Mouse (Mus musculus) neural tube, embryonic 11.5 days (tissue): ENCODE measurements around the gene Zfp704. TPM values are rescaled to one million over a fixed set of nuclear protein-coding genes. Genes with fewer than 3 reads are reported as not detected.

Source experiments
- ATAC-seq: fragments of 200-750 bp; cut with Nextera tagmentation; 2 replicates; pipeline ENCODE4 v1.8.0; 2017; ENCODE audit warnings: moderate number of reproducible peaks, mild to moderate bottlenecking, moderate TSS enrichment, moderate library complexity; ENCODE audit not compliant: insufficient read depth, low FRiP score, low TSS enrichment
- DNase-seq: peaks from one replicate; pipeline ENCODE4 v3.0.0-alpha.2; 2015; ENCODE audit warnings: low spot score
- H3K27ac ChIP-seq: fragments of 300-500 bp; sonication (generic); 2 replicates; pipeline ENCODE4 v1.5.1; 2014; ENCODE audit warnings: low read depth, mild to moderate bottlenecking, low read length
- H3K27me3 ChIP-seq: fragments of 300-500 bp; sonication (generic); 2 replicates; pipeline ENCODE4 v1.6.1; 2014; ENCODE audit warnings: mild to moderate bottlenecking, low read length, mixed read lengths; ENCODE audit not compliant: control insufficient read depth, insufficient read depth
- H3K36me3 ChIP-seq: fragments of 300-500 bp; sonication (generic); 2 replicates; pipeline ENCODE4 v1.6.1; 2014; ENCODE audit warnings: mild to moderate bottlenecking, low read length, moderate library complexity, mixed read lengths; ENCODE audit not compliant: control insufficient read depth, insufficient read depth
- H3K4me1 ChIP-seq: fragments of 300-500 bp; sonication (generic); 2 replicates; pipeline ENCODE4 v1.6.1; 2014; ENCODE audit warnings: low read length, mixed read lengths; ENCODE audit not compliant: control insufficient read depth, insufficient read depth
- H3K4me2 ChIP-seq: fragments of 300-500 bp; sonication (generic); 2 replicates; pipeline ENCODE4 v1.6.1; 2014; ENCODE audit warnings: low read depth, mild to moderate bottlenecking, moderate library complexity
- H3K4me3 ChIP-seq: fragments of 300-500 bp; sonication (generic); 2 replicates; pipeline ENCODE4 v1.5.1; 2014; ENCODE audit warnings: low read depth, low read length
- H3K9ac ChIP-seq: fragments of 300-500 bp; sonication (generic); 2 replicates; pipeline ENCODE4 v1.6.1; 2014; ENCODE audit warnings: mild to moderate bottlenecking, low read length
- H3K9me3 ChIP-seq: fragments of 300-500 bp; sonication (generic); 2 replicates; pipeline ENCODE4 v1.6.1; 2016; ENCODE audit warnings: low read length; ENCODE audit not compliant: control insufficient read depth
- WGBS: fragments of 180-500 bp; shearing (Covaris S2); extraction: QIAGEN DNeasy Blood & Tissue Kit; methylation state at CpG from one replicate; pipeline ENCODE4 v1.1.7; 2014; 5-methylcytosine and 5-hydroxymethylcytosine counted together
- polyA plus RNA-seq: library from polyadenylated mRNA; unstranded; fragments of >200 nt; fragmentation: Nextera tagmentation; extraction: Ambion mirVana; gene quantifications from 2 replicates; pipeline ENCODE4 v1.2.1, GENCODE M21; 2014

Zfp704 gene
- polyA plus RNA-seq, 1 experiment from 2014 or later: 6.3 TPM

- Histone ChIP-seq H3K4me3 (no peak overlapping the region), H3K36me3 (no peaks in the 10 kb centered on the region), H3K4me1 (no peaks in the 10 kb centered on the region), H3K27me3 (no peaks in the 10 kb centered on the region), H3K4me2 (no peak overlapping the region), H3K27ac (no peak overlapping the region), H3K9me3 (no peaks in the 10 kb centered on the region), H3K9ac (no peak overlapping the region)
- WGBS: 77% methylated on average over 12 of the region's 12 CpGs
- no peak for DNase-seq
- no peak for ATAC-seq
Measured at GRCm38 (mm10) chr3:9614676-9615075, 4.8 kb upstream of the Zfp704 start.

- no peaks in the 10 kb centered on the region for H3K36me3 ChIP-seq
- ATAC-seq (no peak), DNase-seq (no peak)
- WGBS: 80% methylated on average over 8 of the region's 8 CpGs
- no peak overlapping the region for H3K4me3 ChIP-seq
- no peak overlapping the region for H3K9ac ChIP-seq
- H3K4me2 ChIP-seq: no peak overlapping the region
- no peaks in the 10 kb centered on the region for H3K27me3 ChIP-seq
- H3K4me1 ChIP-seq: no peaks in the 10 kb centered on the region
- H3K27ac ChIP-seq: no peak overlapping the region
- H3K9me3 ChIP-seq: no peaks in the 10 kb centered on the region
Measured at GRCm38 (mm10) chr3:9614011-9614410, 4.1 kb upstream of the Zfp704 start.

GRCm38 (mm10) chr3:9611226-9611625, 1.3 kb upstream of the Zfp704 start:
- no peaks in the 10 kb centered on the region for H3K9me3 ChIP-seq
- no peak overlapping the region for H3K4me3 ChIP-seq
- H3K36me3 ChIP-seq: no peaks in the 10 kb centered on the region
- H3K27ac ChIP-seq: no peak overlapping the region
- H3K27me3 ChIP-seq: no peaks in the 10 kb centered on the region
- DNase-seq (no peak), ATAC-seq (no peak)
- H3K9ac ChIP-seq: no peak overlapping the region
- WGBS: 73% methylated on average over 4 of the region's 4 CpGs
- peaks cover 10% of the 10 kb centered on the region for H3K4me1 ChIP-seq
- H3K4me2 ChIP-seq: no peak overlapping the region

- ATAC-seq (no peak; the same call in 1 of the 2 replicates), DNase-seq (no peak)
- H3K4me3 ChIP-seq: no peak overlapping the region
- no peaks in the 10 kb centered on the region for H3K27me3 ChIP-seq
- no peaks in the 10 kb centered on the region for H3K9me3 ChIP-seq
- peaks cover 15% of the 10 kb centered on the region for H3K4me1 ChIP-seq
- peak overlapping the region; percentile 79; the same call in 1 of the 2 replicates for H3K4me2 ChIP-seq
- H3K9ac ChIP-seq: no peak overlapping the region
- no peaks in the 10 kb centered on the region for H3K36me3 ChIP-seq
- H3K27ac ChIP-seq: no peak overlapping the region; the same call in 1 of the 2 replicates
- WGBS: 84% methylated on average over 2 of the region's 2 CpGs
Measured at GRCm38 (mm10) chr3:9610426-9610825, 541 bp upstream of the Zfp704 start.

- DNase-seq (peak; percentile 70), ATAC-seq (peak; percentile 22)
- Histone ChIP-seq H3K9ac (peak overlapping the region; percentile 93), H3K9me3 (no peaks in the 10 kb centered on the region), H3K4me1 (peaks cover 18% of the 10 kb centered on the region), H3K27me3 (no peaks in the 10 kb centered on the region), H3K36me3 (no peaks in the 10 kb centered on the region), H3K4me3 (peak overlapping the region; percentile 88), H3K4me2 (peak overlapping the region; percentile 79), H3K27ac (peak overlapping the region; percentile 98)
- WGBS: under 1% methylated on average over 62 of the region's 94 CpGs
Measured at GRCm38 (mm10) chr3:9608906-9609580, 842 bp downstream of the Zfp704 start.

GRCm38 (mm10) chr3:9608441-9608905, 1.4 kb downstream of the Zfp704 start:
- peaks cover 20% of the 10 kb centered on the region for H3K4me1 ChIP-seq
- under 1% methylated on average over 16 of the region's 16 CpGs for WGBS
- H3K9me3 ChIP-seq: no peaks in the 10 kb centered on the region
- DNase-seq (peak; percentile 60), ATAC-seq (no peak)
- H3K4me3 ChIP-seq: peak overlapping the region; percentile 88
- H3K9ac ChIP-seq: peak overlapping the region; percentile 93
- H3K4me2 ChIP-seq: peak overlapping the region; percentile 79
- peak overlapping the region; percentile 98 for H3K27ac ChIP-seq
- no peaks in the 10 kb centered on the region for H3K36me3 ChIP-seq
- no peaks in the 10 kb centered on the region for H3K27me3 ChIP-seq

- no peaks in the 10 kb centered on the region for H3K36me3 ChIP-seq
- H3K9me3 ChIP-seq: no peaks in the 10 kb centered on the region
- H3K27ac ChIP-seq: no peak overlapping the region
- DNase-seq (peak; percentile 30), ATAC-seq (no peak)
- 28% methylated on average over 5 of the region's 5 CpGs for WGBS
- H3K4me3 ChIP-seq: no peak overlapping the region
- peaks cover 20% of the 10 kb centered on the region for H3K4me1 ChIP-seq
- no peaks in the 10 kb centered on the region for H3K27me3 ChIP-seq
- peak overlapping the region; percentile 79 for H3K4me2 ChIP-seq
- H3K9ac ChIP-seq: no peak overlapping the region
Measured at GRCm38 (mm10) chr3:9607686-9608085, 2.2 kb downstream of the Zfp704 start.

GRCm38 (mm10) chr3:9605784-9606706, 3.8 kb downstream of the Zfp704 start:
- Histone ChIP-seq H3K27me3 (no peaks in the 10 kb centered on the region), H3K4me1 (peaks cover 20% of the 10 kb centered on the region), H3K4me2 (no peak overlapping the region), H3K9me3 (no peaks in the 10 kb centered on the region), H3K27ac (no peak overlapping the region), H3K4me3 (no peak overlapping the region), H3K9ac (0 out of 2 replicates have a peak overlapping the region, but pooled peaks have one; percentile 0), H3K36me3 (no peaks in the 10 kb centered on the region)
- 19% methylated on average over 11 of the region's 11 CpGs for WGBS
- DNase-seq: no peak
- no peak for ATAC-seq
